Mouse (Mus musculus): Measurements from ENCODE around the gene Zfp763.

DNA sequence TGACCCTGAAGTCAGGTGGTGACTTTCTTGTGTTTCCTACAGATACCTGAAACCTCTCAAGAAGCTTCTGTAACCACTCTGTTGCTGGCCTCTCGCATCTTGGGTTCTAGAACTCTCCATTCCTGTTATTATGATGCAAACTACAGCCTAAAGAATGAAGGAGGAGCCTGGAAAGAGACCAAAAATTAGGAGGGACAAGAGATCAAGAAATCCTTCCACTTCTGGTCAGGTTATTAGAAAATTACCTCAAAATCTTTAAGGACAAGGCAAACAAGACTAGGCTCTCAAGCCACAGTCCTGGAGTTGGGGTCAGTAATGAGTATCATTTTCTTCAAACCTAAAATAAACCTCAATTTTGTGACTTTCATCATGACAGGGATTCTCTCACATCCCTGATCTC, 34.8 kb upstream of the Zfp763 start, which contains the start of gene 4921501E09Rik:
- TF ChIP-seq POLR2A (IDR thresholded peaks at IDR 0.05; ENCODE audit: insufficient read depth, low read depth, low read length) (no peak), CTCF (IDR thresholded peaks at IDR 0.05; ENCODE audit: insufficient read depth, low read depth, low read length) (no peak)
